Mouse (Mus musculus): Measurements from ENCODE around the gene Aph1c. TPM values are rescaled to one million over a fixed set of nuclear protein-coding genes. Genes with fewer than 3 reads are reported as not detected.

The Aph1c gene
- polyA plus RNA-seq, 1 experiment from 2014 or later: 1.0 TPM

DNA sequence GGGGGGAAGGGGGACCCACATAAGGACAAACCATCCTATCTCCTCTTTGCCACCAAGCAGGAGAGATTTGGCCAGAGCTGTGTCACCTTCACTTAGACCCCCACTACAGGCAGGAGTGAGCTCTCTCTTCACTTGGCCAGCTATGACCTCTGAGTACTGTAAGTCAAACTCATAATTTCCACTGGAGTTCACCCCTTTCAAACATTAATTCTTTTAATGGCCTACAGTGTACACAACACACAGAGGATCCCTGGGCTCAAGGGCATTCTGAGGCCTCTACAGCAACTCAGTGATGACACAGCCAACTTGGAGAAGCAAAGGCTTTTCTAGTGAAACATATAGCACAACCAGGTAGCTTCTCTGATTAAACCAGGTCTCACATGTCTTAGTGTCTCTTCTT is 63.8 kb downstream of the Aph1c start:
- no peak overlapping the region for H3K27ac ChIP-seq (ENCODE audit: low read depth, low read length)
- no peak overlapping the region for H3K4me3 ChIP-seq (ENCODE audit: low read depth, low read length)
- ATAC-seq (ENCODE audit: insufficient read depth, low FRiP score, low TSS enrichment) (no peak), DNase-seq (ENCODE audit: low spot score) (no peak)
- H3K9me3 ChIP-seq (ENCODE audit: control insufficient read depth, low read length): no peaks in the 10 kb centered on the region
- no peaks in the 10 kb centered on the region for H3K36me3 ChIP-seq (ENCODE audit: control insufficient read depth, insufficient read depth, low read length)
- no peak overlapping the region for H3K9ac ChIP-seq (ENCODE audit: low read length)
- H3K27me3 ChIP-seq (ENCODE audit: control insufficient read depth, insufficient read depth, low read length): no peaks in the 10 kb centered on the region
- H3K4me2 ChIP-seq (ENCODE audit: low read depth): no peak overlapping the region
- H3K4me1 ChIP-seq (ENCODE audit: control insufficient read depth, insufficient read depth, low read length): no peaks in the 10 kb centered on the region

DNA sequence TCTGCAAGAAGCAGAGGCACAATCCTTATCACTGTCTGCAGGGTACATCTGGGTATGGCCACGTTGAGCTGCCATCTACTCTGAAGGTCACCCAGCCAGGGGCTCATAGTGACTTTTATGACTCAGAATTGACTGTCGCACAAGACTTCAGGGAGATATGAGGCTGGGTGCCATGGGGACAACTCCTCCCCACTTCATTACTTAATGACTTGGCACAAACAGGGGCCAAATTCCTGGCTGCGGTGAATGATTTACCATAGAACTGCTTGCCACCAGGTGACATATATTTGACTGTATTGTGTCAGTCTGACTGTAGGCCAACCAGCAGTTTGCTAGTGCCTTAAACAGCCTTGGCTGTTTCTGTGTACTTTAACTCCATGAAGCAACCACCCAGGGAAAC is 65.3 kb downstream of the Aph1c start:
- 61% methylated on average over 3 of the region's 3 CpGs for WGBS
- no peaks in the 10 kb centered on the region for H3K4me1 ChIP-seq (ENCODE audit: control insufficient read depth, insufficient read depth, low read length)
- H3K4me3 ChIP-seq (ENCODE audit: low read depth, low read length): no peak overlapping the region

DNA sequence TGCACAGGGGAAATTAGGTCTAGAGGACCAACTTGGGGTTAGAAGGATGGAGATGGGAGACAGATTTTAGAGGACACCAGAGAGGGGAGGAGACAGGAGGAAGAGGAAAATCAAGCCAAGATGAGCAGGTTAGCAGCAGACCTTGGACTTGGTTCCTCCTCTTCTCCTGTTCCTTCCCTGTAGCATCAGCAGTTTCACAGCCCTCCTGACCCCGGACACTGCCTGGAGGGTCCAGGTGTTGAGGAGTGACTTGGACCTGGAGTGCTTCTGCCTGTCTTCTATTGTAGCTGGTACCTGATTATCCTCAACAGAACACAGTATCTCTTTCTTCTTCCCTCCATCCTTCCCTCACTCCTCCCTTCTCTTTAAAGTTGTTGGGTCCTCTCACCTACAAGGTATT is 65.8 kb downstream of the Aph1c start:
- no peaks in the 10 kb centered on the region for H3K4me1 ChIP-seq (ENCODE audit: control insufficient read depth, insufficient read depth, low read length)
- no peak overlapping the region for H3K4me3 ChIP-seq (ENCODE audit: low read depth, low read length)
- H3K9ac ChIP-seq (ENCODE audit: low read length): no peak overlapping the region
- H3K9me3 ChIP-seq (ENCODE audit: control insufficient read depth, low read length): no peaks in the 10 kb centered on the region
- 82% methylated on average over 1 of the region's 1 CpGs for WGBS
- H3K27ac ChIP-seq (ENCODE audit: low read depth, low read length): no peak overlapping the region
- ATAC-seq (ENCODE audit: insufficient read depth, low FRiP score, low TSS enrichment) (no peak), DNase-seq (ENCODE audit: low spot score) (no peak)
- no peak overlapping the region for H3K4me2 ChIP-seq (ENCODE audit: low read depth)
- no peaks in the 10 kb centered on the region for H3K27me3 ChIP-seq (ENCODE audit: control insufficient read depth, insufficient read depth, low read length)
- H3K36me3 ChIP-seq (ENCODE audit: control insufficient read depth, insufficient read depth, low read length): no peaks in the 10 kb centered on the region

More for the DNA sequence above, 65.3 kb downstream of the Aph1c start:
- no peak overlapping the region for H3K4me2 ChIP-seq (ENCODE audit: low read depth)
- no peak overlapping the region for H3K27ac ChIP-seq (ENCODE audit: low read depth, low read length)
- H3K27me3 ChIP-seq (ENCODE audit: control insufficient read depth, insufficient read depth, low read length): no peaks in the 10 kb centered on the region
- H3K9me3 ChIP-seq (ENCODE audit: control insufficient read depth, low read length): no peaks in the 10 kb centered on the region
- DNase-seq (ENCODE audit: low spot score) (no peak), ATAC-seq (ENCODE audit: insufficient read depth, low FRiP score, low TSS enrichment) (no peak)
- no peaks in the 10 kb centered on the region for H3K36me3 ChIP-seq (ENCODE audit: control insufficient read depth, insufficient read depth, low read length)
- H3K9ac ChIP-seq (ENCODE audit: low read length): no peak overlapping the region

Other genes with a start within 250 kb of the Aph1c start
- gene Usp3, start 241.6 kb downstream of the Aph1c start, polyA plus RNA-seq (2014; fragmentation: Nextera tagmentation; extraction: Ambion mirVana): 102 and 106 TPM in 2 replicates
- gene Car12, start 121.0 kb downstream of the Aph1c start, polyA plus RNA-seq (2014; fragmentation: Nextera tagmentation; extraction: Ambion mirVana): 0.17 and 0.65 TPM in 2 replicates
- gene Aph1b, start 39.2 kb downstream of the Aph1c start, polyA plus RNA-seq (2014; fragmentation: Nextera tagmentation; extraction: Ambion mirVana): 17.4 and 17.6 TPM in 2 replicates
- 0.19 and 0.34 TPM in 2 replicates for gene Gm10647, start 37.7 kb downstream of the Aph1c start, polyA plus RNA-seq (2014; fragmentation: Nextera tagmentation; extraction: Ambion mirVana)
- gene Rab8b, start 85.0 kb upstream of the Aph1c start, polyA plus RNA-seq (2014; fragmentation: Nextera tagmentation; extraction: Ambion mirVana): 24.5 and 26.9 TPM in 2 replicates
- gene Rps27l, start 111.4 kb upstream of the Aph1c start, polyA plus RNA-seq (2014; fragmentation: Nextera tagmentation; extraction: Ambion mirVana): 583 and 637 TPM in 2 replicates
- gene Lactb, start 140.8 kb upstream of the Aph1c start, polyA plus RNA-seq (2014; fragmentation: Nextera tagmentation; extraction: Ambion mirVana): 11.7 and 11.9 TPM in 2 replicates
- 364 and 445 TPM in 2 replicates for gene Tpm1, start 214.7 kb upstream of the Aph1c start, polyA plus RNA-seq (2014; fragmentation: Nextera tagmentation; extraction: Ambion mirVana)

Measured in neural tube, embryonic 11.5 days (tissue).